Mouse (Mus musculus) gastrocnemius, postnatal 36 days (tissue): ENCODE measurements at regions not wholly inside any gene's neighbourhood (a gene's known extent, or its start where the extent isn't known, plus 50 kb on each side); places are given as distances from the start of the nearest gene placed in this dataset.
"Not testable (repeated sequence)": the region's sequence is repeated elsewhere in the genome, so short reads cannot be mapped to it uniquely, and the experiment has no call there.

Experiments
- DNase-seq, 2 experiments: peaks; one replicate each; pipeline ENCODE4 v3.0.0; 2022
- intact Hi-C: fragments of 180-260 bp; cut with DNase I; formaldehyde crosslinking; loops from one replicate; pipeline ENCODE4 v1.15.1; 2025

- DNase-seq = no peak
- intact Hi-C loops = no loop called here
Measured at GRCm38 (mm10) chr14:73453164-73453563, 56.7 kb upstream of the Med4 start.

GRCm38 (mm10) chr14:73452321-73453082, 57.3 kb upstream of the Med4 start:
- intact Hi-C loops = no loop called here
- no peak for DNase-seq

- DNase-seq = no peak
- intact Hi-C loops = no loop called here
Measured at GRCm38 (mm10) chr14:73451291-73452045, 58.4 kb upstream of the Med4 start.

GRCm38 (mm10) chr14:73449901-73450495, 59.8 kb upstream of the Med4 start:
- intact Hi-C loops = no loop called here
- DNase-seq = no peak

GRCm38 (mm10) chr14:73449111-73449510, 60.7 kb upstream of the Med4 start:
- intact Hi-C loops = no loop called here
- DNase-seq = no peak

- DNase-seq = no peak
- intact Hi-C loops = no loop called here
Measured at GRCm38 (mm10) chr14:73445508-73446256, 60.6 kb upstream of the Itm2b start.

- intact Hi-C loops = no loop called here
- DNase-seq = no peak
Measured at GRCm38 (mm10) chr14:73444733-73445132, 59.6 kb upstream of the Itm2b start.

- peak in 1 of 2 experiments; percentile 5 for DNase-seq
- intact Hi-C loops = no loop called here
Measured at GRCm38 (mm10) chr14:73441951-73442716, 57.0 kb upstream of the Itm2b start.

GRCm38 (mm10) chr14:73441206-73441950, 56.3 kb upstream of the Itm2b start:
- intact Hi-C loops, DNase-seq: not testable (repeated sequence)

GRCm38 (mm10) chr14:73439802-73440309, 54.8 kb upstream of the Itm2b start:
- intact Hi-C loops = no loop called here
- DNase-seq = no peak

GRCm38 (mm10) chr14:73435839-73436238, 50.8 kb upstream of the Itm2b start:
- DNase-seq = no peak
- intact Hi-C loops = no loop called here
